Mouse (Mus musculus) cerebellum, adult 2 months (tissue): Measurements from ENCODE around the gene Cldn5. TPM values are rescaled to one million over a fixed set of nuclear protein-coding genes. Genes with fewer than 3 reads are reported as not detected.

Experiments used
- DNase-seq, 2 experiments: peaks; one replicate each; pipeline ENCODE4 v3.0.0; 2021
- H3K27ac ChIP-seq: fragments of 200-500 bp; 2 replicates; pipeline ENCODE4 v1.5.1; 2012; ENCODE audit warnings: low read length, control low read depth, inconsistent platforms; ENCODE audit not compliant: insufficient read depth
- H3K27me3 ChIP-seq: fragments of 200-500 bp; 2 replicates; pipeline ENCODE4 v1.6.1; 2012; ENCODE audit warnings: inconsistent platforms, mild to moderate bottlenecking, low read length, moderate library complexity; ENCODE audit not compliant: control insufficient read depth, insufficient read depth
- H3K4me1 ChIP-seq: fragments of 200-500 bp; 2 replicates; pipeline ENCODE4 v1.6.1; 2011; ENCODE audit warnings: low read length; ENCODE audit not compliant: control insufficient read depth, insufficient read depth
- H3K4me3 ChIP-seq: fragments of 200-500 bp; replicated peaks from 2 replicates; pipeline ENCODE3; 2011; ENCODE audit warnings: mild to moderate bottlenecking, low read depth, low read length, control low read depth; ENCODE audit not compliant: insufficient read depth
- CTCF ChIP-seq: fragments of 200-500 bp; IDR thresholded peaks from 2 replicates; pipeline ENCODE4 v1.5.1; 2011; ENCODE audit warnings: low read depth, mild to moderate bottlenecking, control low read depth, low read length, moderate library complexity, borderline replicate concordance; ENCODE audit not compliant: insufficient read depth
- POLR2A ChIP-seq: fragments of 200-500 bp; IDR thresholded peaks from 2 replicates; pipeline ENCODE4 v1.6.1; 2011; ENCODE audit warnings: low read length, control low read depth, borderline replicate concordance; ENCODE audit not compliant: insufficient read depth
- WGBS: fragments of 180-500 bp; shearing (Covaris S2); methylation state at CpG from one replicate; pipeline ENCODE4 v1.1.7; 2018; 5-methylcytosine and 5-hydroxymethylcytosine counted together
- polyA plus RNA-seq: library from polyadenylated mRNA; depleted of rRNA; stranded (reverse); fragments of >200 nt; gene quantifications from 2 replicates; pipeline ENCODE4 v1.2.3, GENCODE M21; 2012

The Cldn5 gene
- polyA plus RNA-seq, 1 experiment: 71.8 TPM

- DNase-seq: no peak
- H3K27ac ChIP-seq: no peak overlapping the region
- H3K27me3 ChIP-seq: no peaks in the 10 kb centered on the region
- TF ChIP-seq POLR2A (no peak), CTCF (no peak)
- WGBS: 69% methylated on average over 7 of the region's 7 CpGs
- H3K4me3 ChIP-seq: no peak overlapping the region
- H3K4me1 ChIP-seq: no peaks in the 10 kb centered on the region
These were observed 20.0 kb downstream of the Cldn5 start for GRCm38 (mm10) chr16:18796645-18797044.

- WGBS: 88% methylated on average over 5 of the region's 5 CpGs
- H3K27me3 ChIP-seq: no peaks in the 10 kb centered on the region
- no peak overlapping the region for H3K4me3 ChIP-seq
- no peak overlapping the region for H3K27ac ChIP-seq
- H3K4me1 ChIP-seq: no peaks in the 10 kb centered on the region
- TF ChIP-seq POLR2A (no peak), CTCF (no peak)
- no peak for DNase-seq
These were observed 21.5 kb downstream of the Cldn5 start for GRCm38 (mm10) chr16:18798151-18798550.

GRCm38 (mm10) chr16:18798841-18799240 is 22.2 kb downstream of the Cldn5 start:
- Histone ChIP-seq H3K4me1 (no peaks in the 10 kb centered on the region), H3K27me3 (no peaks in the 10 kb centered on the region), H3K4me3 (no peak overlapping the region), H3K27ac (no peak overlapping the region)
- peak; percentile 25 to 39 for DNase-seq
- 31% methylated on average over 2 of the region's 2 CpGs for WGBS
- peak; percentile 74 for TF ChIP-seq CTCF
- no peak for TF ChIP-seq POLR2A

DNA sequence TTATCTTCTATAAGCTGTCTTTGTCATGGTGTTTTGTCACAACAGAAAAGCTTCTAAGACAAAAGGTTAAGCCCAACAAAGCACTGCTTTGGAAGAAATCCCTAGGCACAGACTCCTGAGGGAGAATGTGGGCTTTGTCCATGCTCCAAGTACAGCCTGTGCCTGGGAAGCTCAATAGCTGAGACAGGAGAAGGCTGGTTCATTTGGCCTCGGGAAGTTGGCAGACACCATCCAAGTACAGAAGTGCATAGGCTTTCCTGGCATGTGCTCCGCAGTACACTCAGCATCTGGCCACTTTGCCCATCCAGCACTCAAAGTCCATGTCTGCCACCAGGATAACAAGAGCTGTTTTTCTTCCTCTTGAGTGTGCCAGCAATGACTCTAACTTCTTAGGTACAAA is 29.1 kb downstream of the Cldn5 start:
- H3K4me3 ChIP-seq: no peak overlapping the region
- no peaks in the 10 kb centered on the region for H3K27me3 ChIP-seq
- DNase-seq: no peak
- TF ChIP-seq POLR2A: no peak
- TF ChIP-seq CTCF: no peak
- no peak overlapping the region for H3K27ac ChIP-seq
- H3K4me1 ChIP-seq: no peaks in the 10 kb centered on the region
- 78% methylated on average over 2 of the region's 2 CpGs for WGBS

DNA sequence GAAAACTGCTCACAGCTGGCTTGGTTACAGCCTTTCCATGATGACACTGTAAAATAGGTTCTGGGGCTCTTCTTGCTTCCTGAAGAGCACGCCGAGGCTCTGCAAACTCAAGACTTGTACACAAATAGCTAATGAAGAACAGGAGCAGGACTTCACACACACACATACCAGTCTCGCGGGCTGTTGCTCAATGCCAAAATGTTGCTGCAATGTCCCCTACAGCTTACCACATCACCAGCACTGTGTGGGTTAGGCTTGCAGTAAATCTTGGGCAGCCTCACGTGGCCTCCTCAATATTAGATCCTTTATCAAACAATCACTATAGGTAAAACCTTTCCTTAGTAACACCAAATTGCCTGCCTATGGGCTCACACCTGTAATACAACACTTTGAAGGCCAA is 32.4 kb downstream of the Cldn5 start:
- Histone ChIP-seq H3K27ac (no peak overlapping the region), H3K4me3 (no peak overlapping the region), H3K4me1 (no peaks in the 10 kb centered on the region; the same call in 1 of the 2 replicates), H3K27me3 (no peaks in the 10 kb centered on the region)
- TF ChIP-seq POLR2A: no peak
- WGBS: 93% methylated on average over 5 of the region's 5 CpGs
- DNase-seq: no peak

GRCm38 (mm10) chr16:18811032-18811431 is 34.4 kb downstream of the Cldn5 start:
- H3K27me3 ChIP-seq: no peaks in the 10 kb centered on the region
- no peak overlapping the region for H3K27ac ChIP-seq
- DNase-seq: no peak
- no peaks in the 10 kb centered on the region; the same call in 1 of the 2 replicates for H3K4me1 ChIP-seq
- H3K4me3 ChIP-seq: peak overlapping the region; percentile 84
- WGBS: 5% methylated on average over 5 of the region's 5 CpGs
- TF ChIP-seq CTCF (no peak), POLR2A (no peak)

DNA sequence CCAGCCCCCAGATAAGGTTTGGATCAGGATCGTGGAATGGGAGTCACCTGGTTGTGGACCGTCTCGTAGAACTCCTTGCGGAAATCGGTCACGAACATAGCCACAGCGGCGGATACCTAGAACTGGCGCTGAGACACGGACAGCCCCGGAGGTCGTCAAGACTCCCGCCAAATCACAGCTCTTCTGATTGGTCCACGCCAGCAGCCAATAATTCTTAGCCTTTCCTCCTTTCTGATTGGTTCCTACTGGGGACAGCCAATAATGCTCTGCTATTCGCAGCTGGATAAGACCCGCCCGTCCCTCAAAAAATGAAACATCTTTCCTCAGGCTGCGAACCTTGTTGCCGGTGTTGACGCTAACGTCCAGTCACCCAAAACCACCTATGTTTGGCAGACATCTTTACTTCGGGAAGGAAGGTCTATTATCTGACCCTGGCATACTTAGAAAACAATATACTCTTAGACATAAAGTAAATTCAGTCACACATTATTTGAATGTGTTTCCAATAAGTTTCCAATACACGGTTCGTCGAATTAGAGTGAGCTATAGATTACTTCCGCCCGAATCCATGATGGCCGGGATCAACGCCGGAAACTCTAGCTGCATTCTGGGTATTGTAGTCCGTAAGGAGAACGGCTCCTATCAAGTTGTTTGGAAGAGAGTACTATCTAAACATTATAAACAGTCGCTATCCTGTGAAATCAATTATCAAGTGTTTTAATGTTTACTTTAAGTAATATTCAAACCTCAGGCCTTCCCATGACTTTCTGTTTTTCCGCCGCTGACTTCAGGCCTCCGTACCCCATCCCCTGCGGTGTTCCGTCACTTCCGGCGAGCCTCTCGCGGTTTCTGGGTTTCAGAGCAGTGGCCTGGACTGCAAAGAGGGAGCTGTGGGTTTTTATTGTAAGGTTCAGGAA is 35.1 kb downstream of the Cldn5 start, which contains the start of the genes Ufd1 and Cdc45:
Gene Ufd1 (plus strand): TSS at position 312 of the 917 bp plus-strand sequence.
Gene Cdc45 (minus strand): TSS at position 520 of the 917 bp plus-strand sequence.
- DNase-seq: peak; percentile 87 to 94
- Histone ChIP-seq H3K4me1 (no peaks in the 10 kb centered on the region; the same call in 1 of the 2 replicates), H3K4me3 (peak within 1 kb of the TSS; percentile 84), H3K27me3 (no peaks in the 10 kb centered on the region), H3K27ac (peak within 1 kb of the TSS; percentile 12; the same call in 1 of the 2 replicates)
- TF ChIP-seq CTCF (no peak), POLR2A (peak; percentile 65; the same call in 1 of the 2 replicates)
- under 1% methylated on average over 42 of the region's 42 CpGs for WGBS

GRCm38 (mm10) chr16:18812385-18812910 is 35.8 kb downstream of the Cldn5 start:
- no peaks in the 10 kb centered on the region; the same call in 1 of the 2 replicates for H3K4me1 ChIP-seq
- peak overlapping the region; percentile 84 for H3K4me3 ChIP-seq
- DNase-seq: no peak
- 2% methylated on average over 31 of the region's 31 CpGs for WGBS
- H3K27me3 ChIP-seq: no peaks in the 10 kb centered on the region
- TF ChIP-seq POLR2A (no peak), CTCF (no peak)
- peak overlapping the region; percentile 12; the same call in 1 of the 2 replicates for H3K27ac ChIP-seq
